Mouse (Mus musculus) hindbrain, embryonic 10.5 days (tissue): ENCODE data around the gene Creld2. TPM values are rescaled to one million over a fixed set of nuclear protein-coding genes. Genes with fewer than 3 reads are reported as not detected.
A peak's percentile ranks its signal among the peaks of the same experiment; 100 is the strongest.

Experiments used
- DNase-seq: peaks from one replicate; pipeline ENCODE4 v3.0.0-alpha.2; 2017; ENCODE audit warnings: low spot score
- H3K27ac ChIP-seq: fragments of 300-500 bp; sonication (generic); 2 replicates; pipeline ENCODE4 v1.5.1; 2016; ENCODE audit warnings: mild to moderate bottlenecking, moderate library complexity
- H3K27me3 ChIP-seq: fragments of 300-500 bp; sonication (generic); 2 replicates; pipeline ENCODE4 v1.6.1; 2016; ENCODE audit warnings: mild to moderate bottlenecking; ENCODE audit not compliant: poor library complexity, insufficient read depth, severe bottlenecking
- H3K36me3 ChIP-seq: fragments of 300-500 bp; sonication (generic); 2 replicates; pipeline ENCODE4 v1.6.1; 2016; ENCODE audit warnings: mild to moderate bottlenecking, moderate library complexity
- H3K4me1 ChIP-seq: fragments of 300-500 bp; sonication (generic); replicated peaks from 2 replicates; pipeline ENCODE4 v1.6.1; 2016; ENCODE audit warnings: mild to moderate bottlenecking
- H3K4me3 ChIP-seq: fragments of 300-500 bp; sonication (generic); 2 replicates; pipeline ENCODE4 v1.5.1; 2016; ENCODE audit warnings: mild to moderate bottlenecking, moderate library complexity
- H3K9me3 ChIP-seq: fragments of 300-500 bp; sonication (generic); 2 replicates; pipeline ENCODE4 v1.6.1; 2016; ENCODE audit warnings: mild to moderate bottlenecking, moderate library complexity
- WGBS: fragments of 180-500 bp; shearing (Covaris S2); methylation state at CpG from one replicate; pipeline ENCODE4 v1.1.7; 2016; 5-methylcytosine and 5-hydroxymethylcytosine counted together
- polyA plus RNA-seq: library from polyadenylated mRNA; unstranded; fragments of >200 nt; fragmentation: Nextera tagmentation; extraction: Ambion mirVana; gene quantifications from 2 replicates; pipeline ENCODE4 v1.2.1, GENCODE M21; 2016

Gene Creld2
- polyA plus RNA-seq, 1 experiment from 2014 or later = 88.5 TPM

DNA sequence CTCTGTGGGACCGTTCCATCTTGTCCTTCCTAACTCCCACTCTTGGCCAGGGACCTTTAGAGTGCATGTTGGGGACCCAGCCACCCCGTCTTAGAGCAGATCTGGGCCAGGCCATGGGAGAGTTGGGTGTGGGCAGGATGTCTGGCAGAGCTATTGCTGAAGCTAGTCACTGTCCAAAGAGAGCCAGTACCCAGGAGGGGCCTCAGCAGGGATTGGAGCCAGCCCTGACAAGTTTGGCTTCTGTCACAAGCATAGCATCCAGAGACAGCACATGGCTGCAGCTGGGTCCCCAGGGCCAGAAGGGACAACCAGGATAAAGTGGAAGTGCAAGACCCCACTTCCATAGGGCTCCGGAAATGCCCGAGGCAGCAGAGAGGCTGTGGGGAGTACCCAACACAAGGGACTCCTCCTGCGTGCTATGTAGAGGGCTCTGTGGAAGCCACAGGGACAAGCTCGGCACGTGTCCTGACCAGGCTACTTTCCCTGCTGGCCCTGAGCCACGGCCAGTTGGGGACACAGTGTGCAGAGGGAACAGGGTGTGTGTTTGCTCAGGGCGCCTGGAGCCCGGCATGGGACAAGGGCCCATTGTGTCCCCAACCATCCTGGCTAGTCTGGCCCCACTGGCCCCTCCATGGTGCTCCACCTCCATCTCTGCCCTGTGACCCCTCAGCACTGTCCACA lies 30.8 kb downstream of the Creld2 start:
- Histone ChIP-seq H3K4me1 (peaks cover 37% of the 10 kb centered on the region), H3K27me3 (no peaks in the 10 kb centered on the region), H3K9me3 (no peaks in the 10 kb centered on the region), H3K4me3 (no peak overlapping the region), H3K36me3 (no peaks in the 10 kb centered on the region), H3K27ac (peak overlapping the region; percentile 35; the same call in 1 of the 2 replicates)
- WGBS = 71% methylated on average over 10 of the region's 10 CpGs
- DNase-seq = no peak

DNA sequence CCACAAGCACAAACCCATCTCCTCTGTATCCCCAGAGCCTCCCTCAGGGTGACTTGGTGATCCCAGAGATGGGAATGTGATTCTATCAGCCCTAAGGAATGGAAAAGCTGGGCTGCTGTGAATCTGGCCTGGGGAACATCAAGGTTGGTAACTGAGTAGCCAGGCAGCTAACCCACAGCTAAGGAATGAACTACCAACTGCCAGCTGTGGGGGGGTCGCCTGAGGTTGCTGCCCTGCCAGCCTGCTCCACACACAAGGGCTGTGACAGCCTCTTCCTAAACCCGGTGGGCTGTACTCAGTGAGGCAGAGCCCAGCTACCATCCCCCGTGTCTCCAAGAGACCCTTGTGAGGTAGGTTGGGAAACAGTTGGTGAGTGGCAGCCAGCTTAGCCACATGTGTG lies 31.6 kb downstream of the Creld2 start:
- no peaks in the 10 kb centered on the region for H3K9me3 ChIP-seq
- peak overlapping the region; percentile 56 for H3K27ac ChIP-seq
- H3K4me1 ChIP-seq = peaks cover 45% of the 10 kb centered on the region
- H3K27me3 ChIP-seq = no peaks in the 10 kb centered on the region
- DNase-seq = no peak
- no peaks in the 10 kb centered on the region for H3K36me3 ChIP-seq
- no peak overlapping the region for H3K4me3 ChIP-seq
- 54% methylated on average over 3 of the region's 3 CpGs for WGBS

DNA sequence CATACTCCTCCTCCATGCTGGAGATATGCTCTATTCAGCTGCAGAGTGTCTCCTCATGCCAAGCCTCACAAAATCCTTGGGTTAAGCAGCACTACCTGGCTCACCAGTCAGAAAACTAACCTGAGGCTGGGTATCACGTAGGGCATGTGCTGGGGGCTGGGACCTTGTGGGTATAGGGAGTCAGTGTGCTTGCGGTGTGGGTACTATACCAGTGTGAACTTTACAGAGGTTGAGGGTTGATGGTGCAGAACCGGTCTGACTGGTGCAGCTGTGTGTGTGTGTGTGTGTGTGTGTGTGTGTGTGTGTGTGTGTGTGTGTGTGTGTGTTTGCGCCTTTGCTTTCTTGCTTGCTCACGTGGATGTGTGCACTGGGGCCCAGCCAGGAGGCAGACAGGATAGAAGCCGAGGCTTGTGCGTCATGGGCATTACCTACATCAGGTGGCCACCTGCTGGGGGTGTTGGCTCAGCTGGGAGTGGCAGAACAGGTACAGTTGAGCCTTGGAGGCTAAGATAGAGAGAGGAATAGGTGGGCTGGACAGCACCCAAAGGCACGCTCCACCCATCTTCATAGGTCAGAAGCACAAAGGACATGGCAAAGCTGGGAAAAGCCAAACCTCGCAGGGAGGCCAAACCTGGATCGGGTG lies 32.2 kb downstream of the Creld2 start:
- H3K27me3 ChIP-seq = no peaks in the 10 kb centered on the region
- no peaks in the 10 kb centered on the region for H3K9me3 ChIP-seq
- peak overlapping the region; percentile 56; the same call in 1 of the 2 replicates for H3K27ac ChIP-seq
- WGBS = 81% methylated on average over 10 of the region's 10 CpGs
- no peak for DNase-seq
- no peaks in the 10 kb centered on the region for H3K36me3 ChIP-seq
- no peak overlapping the region for H3K4me3 ChIP-seq
- peaks cover 45% of the 10 kb centered on the region for H3K4me1 ChIP-seq

DNA sequence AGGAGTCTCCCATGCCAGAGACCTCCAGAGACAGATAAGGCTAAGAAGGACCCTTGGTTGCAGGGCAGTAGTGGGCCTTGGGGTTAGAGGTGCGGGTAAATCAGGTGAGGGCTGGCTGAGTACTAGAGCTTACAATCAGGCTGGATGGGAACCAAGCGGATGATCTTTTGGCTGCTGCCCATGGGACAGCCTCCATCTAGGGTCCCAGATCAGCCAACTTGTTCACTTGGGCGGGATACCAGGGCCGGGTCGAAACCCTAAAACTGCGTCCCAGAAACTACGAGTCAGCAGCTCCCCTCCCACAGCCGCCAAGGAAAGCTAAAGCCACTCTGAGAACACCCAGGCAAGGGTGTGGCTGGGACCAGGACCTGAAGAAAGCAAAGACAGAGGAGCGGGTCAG lies 33.7 kb downstream of the Creld2 start:
- H3K27ac ChIP-seq = no peak overlapping the region
- 92% methylated on average over 9 of the region's 9 CpGs for WGBS

DNA sequence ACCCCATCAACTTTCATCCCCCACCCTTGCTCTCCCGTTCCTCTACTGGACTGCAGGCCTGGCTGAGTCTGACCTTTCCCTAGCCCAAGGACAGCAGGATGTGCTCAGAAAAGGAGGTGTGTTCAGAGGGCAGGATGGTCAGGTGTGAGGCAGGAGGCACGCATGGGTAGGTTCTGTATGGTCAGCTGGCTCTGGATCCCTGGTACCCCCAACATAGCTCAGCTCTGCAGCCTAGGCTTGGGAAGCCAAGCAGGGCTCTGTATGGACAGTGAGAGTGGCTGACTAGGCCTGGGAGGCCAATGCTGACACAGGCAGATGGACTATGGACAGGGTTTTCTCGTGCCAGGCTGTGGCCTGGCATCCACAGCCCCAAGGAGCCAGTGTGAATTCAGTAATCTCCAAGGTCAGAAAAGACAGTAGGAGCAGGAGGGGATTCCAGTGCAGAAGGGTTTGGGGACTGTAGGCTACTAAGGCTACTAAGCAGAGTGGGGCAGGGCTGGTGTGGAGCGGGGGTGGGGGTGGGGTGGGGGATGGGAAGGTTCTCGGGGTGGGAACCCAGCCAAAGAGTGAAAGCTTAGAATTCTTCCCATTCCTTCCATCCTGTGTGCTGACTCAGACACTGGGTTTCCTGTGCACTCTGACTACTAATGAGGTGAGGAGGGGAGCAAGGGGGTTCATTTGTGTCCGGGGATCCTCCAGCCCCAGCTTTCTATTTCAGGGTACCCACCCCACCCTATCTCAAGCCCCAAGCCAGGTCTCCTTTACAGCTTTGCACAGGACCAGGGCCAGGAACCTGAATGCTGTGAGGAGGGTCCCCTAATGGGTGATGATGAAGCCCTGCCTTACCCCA lies 34.9 kb downstream of the Creld2 start:
- Histone ChIP-seq H3K4me1 (peaks cover 55% of the 10 kb centered on the region), H3K27me3 (no peaks in the 10 kb centered on the region), H3K27ac (peak overlapping the region; percentile 70), H3K9me3 (no peaks in the 10 kb centered on the region), H3K36me3 (no peaks in the 10 kb centered on the region), H3K4me3 (no peak overlapping the region)
- no peak for DNase-seq
- 65% methylated on average over 6 of the region's 6 CpGs for WGBS

More for the DNA sequence above, 33.7 kb downstream of the Creld2 start:
- Histone ChIP-seq H3K27me3 (no peaks in the 10 kb centered on the region), H3K36me3 (no peaks in the 10 kb centered on the region), H3K9me3 (no peaks in the 10 kb centered on the region), H3K4me1 (peaks cover 46% of the 10 kb centered on the region), H3K4me3 (no peak overlapping the region)
- DNase-seq = no peak

DNA sequence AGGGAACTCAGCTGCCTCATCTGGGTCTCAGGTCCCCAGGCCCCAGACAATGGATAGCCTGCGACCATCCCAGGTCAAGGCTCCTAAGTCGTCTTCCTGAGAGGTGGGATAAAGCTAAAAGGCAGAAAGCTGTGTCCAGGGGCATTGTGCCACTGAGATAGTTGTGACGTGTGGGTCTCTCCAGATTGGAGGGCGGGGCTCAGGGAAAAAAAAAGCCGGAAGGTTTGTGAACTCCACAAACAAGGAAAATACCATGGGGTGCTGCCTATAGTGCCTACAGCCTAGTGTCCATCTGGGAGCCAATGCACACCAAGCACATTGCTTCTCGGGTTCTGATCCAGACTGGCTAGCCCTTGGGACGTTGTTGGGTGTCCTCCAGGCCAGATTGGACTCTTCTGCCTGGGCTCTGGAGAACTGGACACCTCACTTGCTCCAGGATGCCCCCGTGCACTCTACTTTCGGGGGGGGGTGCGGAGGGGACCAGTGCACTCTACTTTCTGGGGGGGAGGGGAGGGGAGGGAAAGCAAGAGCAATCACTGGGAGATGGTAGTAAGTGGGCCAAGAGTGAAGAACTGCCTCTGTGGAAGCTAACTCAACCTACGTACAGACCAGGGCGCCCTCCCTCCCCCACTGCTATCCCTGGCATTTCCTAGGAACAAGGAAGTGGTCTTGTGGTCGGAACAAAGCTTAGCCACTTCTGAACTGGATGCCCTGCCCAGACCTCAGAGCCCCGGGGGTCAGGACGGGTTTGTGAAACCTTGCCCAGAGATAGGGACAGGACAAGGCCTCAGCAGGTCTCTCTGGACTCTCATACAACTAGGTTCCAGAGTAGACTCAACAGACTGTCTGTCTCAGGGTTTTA lies 35.8 kb downstream of the Creld2 start:
- H3K4me1 ChIP-seq = peaks cover 52% of the 10 kb centered on the region
- no peaks in the 10 kb centered on the region for H3K9me3 ChIP-seq
- DNase-seq = no peak
- no peaks in the 10 kb centered on the region for H3K36me3 ChIP-seq
- WGBS = 73% methylated on average over 15 of the region's 15 CpGs
- H3K27ac ChIP-seq = peak overlapping the region; percentile 70
- no peak overlapping the region for H3K4me3 ChIP-seq
- no peaks in the 10 kb centered on the region for H3K27me3 ChIP-seq

DNA sequence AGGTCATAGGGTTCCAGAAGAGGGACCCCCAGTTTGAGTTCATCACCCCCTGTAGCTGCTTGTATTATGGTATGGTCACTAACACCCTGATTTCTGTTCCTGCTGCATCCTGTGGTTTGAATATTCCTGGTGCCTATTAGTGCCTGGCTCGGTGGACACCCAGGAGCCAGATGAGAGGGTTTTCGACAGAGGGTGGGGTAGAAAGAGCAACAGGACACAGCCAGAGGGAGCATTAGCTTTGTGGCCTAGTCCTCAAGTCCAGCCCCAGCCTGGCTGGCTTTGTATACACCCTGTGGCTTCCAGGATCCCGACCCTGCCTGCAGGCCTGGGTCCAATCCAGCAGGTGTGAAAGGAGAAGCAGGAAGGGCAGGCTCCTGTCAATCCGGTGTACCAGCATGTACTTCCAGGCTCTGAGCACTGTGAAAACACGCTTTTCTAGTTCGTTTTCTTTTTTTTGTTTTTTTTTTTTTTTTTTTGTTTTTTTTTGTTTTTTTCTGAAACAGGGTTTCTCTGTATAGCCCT lies 36.5 kb downstream of the Creld2 start:
- 76% methylated on average over 6 of the region's 6 CpGs for WGBS
- no peak for DNase-seq

DNA sequence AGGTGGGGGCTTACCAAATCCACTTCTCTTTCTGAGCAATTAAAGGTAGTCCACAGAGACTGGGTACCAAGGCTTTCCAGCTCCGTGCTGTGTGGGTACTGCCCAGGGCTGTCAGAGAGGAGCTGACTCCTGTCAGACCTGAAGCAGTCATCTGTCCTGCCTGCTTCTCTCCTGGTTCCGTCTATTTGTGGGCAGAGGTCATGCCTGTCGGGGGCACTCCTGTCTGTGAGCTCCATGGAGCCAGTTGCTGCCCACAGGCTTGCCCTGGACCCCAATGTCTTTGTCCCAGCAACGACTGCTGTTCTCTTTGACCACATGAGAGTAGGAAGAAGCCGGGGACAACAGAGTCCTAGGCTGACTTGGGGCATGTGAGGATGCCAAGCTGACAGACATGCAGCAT lies 37.2 kb downstream of the Creld2 start:
- no peak overlapping the region for H3K27ac ChIP-seq
- WGBS = 82% methylated on average over 5 of the region's 5 CpGs
- DNase-seq = no peak
- peaks cover 5% of the 10 kb centered on the region; the same call in 1 of the 2 replicates for H3K27me3 ChIP-seq
- H3K36me3 ChIP-seq = no peaks in the 10 kb centered on the region
- H3K4me1 ChIP-seq = peaks cover 44% of the 10 kb centered on the region
- no peaks in the 10 kb centered on the region for H3K9me3 ChIP-seq
- no peak overlapping the region for H3K4me3 ChIP-seq

More for the DNA sequence above, 36.5 kb downstream of the Creld2 start:
- H3K36me3 ChIP-seq = no peaks in the 10 kb centered on the region
- no peaks in the 10 kb centered on the region for H3K9me3 ChIP-seq
- H3K27me3 ChIP-seq = peaks cover 3% of the 10 kb centered on the region; the same call in 1 of the 2 replicates
- peaks cover 44% of the 10 kb centered on the region for H3K4me1 ChIP-seq
- H3K27ac ChIP-seq = peak overlapping the region; percentile 70
- no peak overlapping the region for H3K4me3 ChIP-seq

DNA sequence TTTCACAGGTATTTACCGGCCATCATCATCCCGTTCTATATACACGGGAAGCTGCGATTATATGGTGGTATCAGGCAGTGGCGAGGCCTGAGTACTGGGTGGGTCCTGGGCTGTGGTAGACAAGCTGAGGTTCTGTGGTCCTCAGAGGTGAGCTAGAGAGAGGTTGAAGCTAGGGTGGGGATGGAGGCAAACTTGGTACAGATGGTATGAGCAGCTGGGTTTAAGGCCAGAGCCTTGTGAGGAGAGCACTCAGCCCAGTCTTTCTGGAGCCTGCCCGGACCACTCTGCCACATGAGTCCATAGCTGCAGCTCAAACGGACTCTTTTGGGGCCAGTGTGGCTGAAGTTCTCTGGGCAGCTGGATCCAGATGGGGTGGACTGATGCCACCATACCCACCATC lies 37.9 kb downstream of the Creld2 start:
- H3K4me3 ChIP-seq = no peak overlapping the region
- no peak for DNase-seq
- peaks cover 5% of the 10 kb centered on the region; the same call in 1 of the 2 replicates for H3K27me3 ChIP-seq
- H3K9me3 ChIP-seq = no peaks in the 10 kb centered on the region
- H3K27ac ChIP-seq = no peak overlapping the region
- H3K36me3 ChIP-seq = no peaks in the 10 kb centered on the region
- peaks cover 40% of the 10 kb centered on the region for H3K4me1 ChIP-seq
- 95% methylated on average over 7 of the region's 7 CpGs for WGBS

DNA sequence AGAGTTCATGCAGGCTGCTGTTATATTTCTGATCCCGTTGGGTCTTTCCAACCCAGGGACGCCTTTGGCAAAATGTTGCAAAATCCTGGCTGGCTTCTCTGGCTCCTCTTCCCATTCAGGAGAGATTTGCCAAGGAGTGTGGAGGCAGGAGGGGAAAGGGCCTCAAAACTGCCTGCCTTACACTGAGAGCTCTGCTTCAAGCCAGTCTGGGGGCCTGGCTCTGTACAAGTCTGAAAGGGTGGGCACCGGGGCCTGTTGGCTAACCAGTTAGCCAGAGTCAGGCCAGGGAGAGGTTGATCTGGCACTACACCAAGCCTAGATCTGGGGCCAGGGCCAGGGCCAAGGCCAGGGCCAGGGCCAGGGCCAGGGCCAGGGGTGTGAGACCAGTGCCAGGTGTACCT lies 38.7 kb downstream of the Creld2 start:
- Histone ChIP-seq H3K27ac (peak overlapping the region; percentile 25; the same call in 1 of the 2 replicates), H3K9me3 (no peaks in the 10 kb centered on the region), H3K4me3 (no peak overlapping the region), H3K36me3 (no peaks in the 10 kb centered on the region), H3K4me1 (peaks cover 45% of the 10 kb centered on the region), H3K27me3 (peaks cover 5% of the 10 kb centered on the region; the same call in 1 of the 2 replicates)
- DNase-seq = no peak
- 87% methylated on average over 3 of the region's 3 CpGs for WGBS

DNA sequence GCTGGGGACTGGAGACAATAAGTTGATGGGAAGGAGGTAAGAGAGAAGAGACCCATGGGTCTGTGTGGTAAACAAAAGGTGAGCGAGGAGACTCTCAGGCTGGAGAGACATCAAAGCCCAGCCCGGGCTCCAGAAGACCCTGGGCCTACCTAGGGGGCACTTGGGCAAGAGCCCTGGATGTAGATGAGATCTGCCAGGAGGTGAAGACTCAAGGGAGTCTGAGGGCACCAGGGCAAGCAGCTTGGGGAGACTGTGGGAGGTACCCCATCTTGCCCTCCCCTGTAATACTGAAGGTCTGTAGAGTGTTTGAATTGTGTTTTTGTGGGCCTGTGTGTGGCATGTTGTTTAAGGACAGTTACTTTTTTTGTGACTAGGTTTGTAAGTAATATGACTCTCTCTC lies 39.3 kb downstream of the Creld2 start:
- Histone ChIP-seq H3K27me3 (peaks cover 5% of the 10 kb centered on the region; the same call in 1 of the 2 replicates), H3K27ac (no peak overlapping the region; the same call in 1 of the 2 replicates), H3K9me3 (no peaks in the 10 kb centered on the region), H3K36me3 (no peaks in the 10 kb centered on the region), H3K4me3 (no peak overlapping the region), H3K4me1 (peaks cover 51% of the 10 kb centered on the region)
- DNase-seq = no peak
- 85% methylated on average over 2 of the region's 2 CpGs for WGBS
